Mouse (Mus musculus) embryonic facial prominence, embryonic 11.5 days (tissue): ENCODE measurements around the gene Ttc16. TPM values are rescaled to one million over a fixed set of nuclear protein-coding genes. Genes with fewer than 3 reads are reported as not detected.

ENCODE experiments used
- ATAC-seq: fragments of 200-750 bp; cut with Nextera tagmentation; replicated peaks from 2 replicates; pipeline ENCODE4 v1.8.0; 2017; ENCODE audit warnings: low read depth; ENCODE audit not compliant: insufficient number of reproducible peaks, low FRiP score, low TSS enrichment
- DNase-seq: peaks from one replicate; pipeline ENCODE4 v3.0.0-alpha.2; 2015; ENCODE audit warnings: low spot score
- H3K27ac ChIP-seq: fragments of 300-500 bp; sonication (generic); replicated peaks from 2 replicates; pipeline ENCODE4 v1.5.1; 2014; ENCODE audit warnings: mild to moderate bottlenecking, low read depth, low read length, control low read depth
- H3K27me3 ChIP-seq: fragments of 300-500 bp; sonication (generic); 2 replicates; pipeline ENCODE4 v1.6.1; 2014; ENCODE audit warnings: mild to moderate bottlenecking, low read length, moderate library complexity, mixed read lengths; ENCODE audit not compliant: control insufficient read depth, insufficient read depth
- H3K36me3 ChIP-seq: fragments of 300-500 bp; sonication (generic); replicated peaks from 2 replicates; pipeline ENCODE4 v1.6.1; 2014; ENCODE audit warnings: low read depth, mild to moderate bottlenecking, low read length, moderate library complexity, mixed read lengths; ENCODE audit not compliant: control insufficient read depth, insufficient read depth
- H3K4me1 ChIP-seq: fragments of 300-500 bp; sonication (generic); 2 replicates; pipeline ENCODE4 v1.6.1; 2014; ENCODE audit warnings: low read length, mixed read lengths; ENCODE audit not compliant: control insufficient read depth, insufficient read depth
- H3K4me2 ChIP-seq: fragments of 300-500 bp; sonication (generic); 2 replicates; pipeline ENCODE4 v1.6.1; 2014; ENCODE audit warnings: low read depth, mild to moderate bottlenecking, control low read depth, low read length, moderate library complexity
- H3K4me3 ChIP-seq: fragments of 300-500 bp; sonication (generic); 2 replicates; pipeline ENCODE4 v1.5.1; 2014; ENCODE audit warnings: low read depth, low read length, control low read depth
- H3K9ac ChIP-seq: fragments of 300-500 bp; sonication (generic); replicated peaks from 2 replicates; pipeline ENCODE4 v1.6.1; 2014; ENCODE audit warnings: mild to moderate bottlenecking, control low read depth, low read length
- H3K9me3 ChIP-seq: fragments of 300-500 bp; sonication (generic); replicated peaks from 2 replicates; pipeline ENCODE4 v1.6.1; 2016; ENCODE audit warnings: mild to moderate bottlenecking, low read length, inconsistent platforms, mixed read lengths; ENCODE audit not compliant: control insufficient read depth
- WGBS: fragments of 180-500 bp; shearing (Covaris S2); extraction: QIAGEN DNeasy Blood & Tissue Kit; methylation state at CpG from one replicate; pipeline ENCODE4 v1.1.7; 2014; 5-methylcytosine and 5-hydroxymethylcytosine counted together
- polyA plus RNA-seq: library from polyadenylated mRNA; unstranded; fragments of >200 nt; fragmentation: Nextera tagmentation; extraction: Ambion mirVana; gene quantifications from 2 replicates; pipeline ENCODE4 v1.2.1, GENCODE M21; 2014

Ttc16 gene
- 0.24 TPM in 1 of 2 replicates, not detected in the other for polyA plus RNA-seq

GRCm38 (mm10) chr2:32775359-32776074 is at the start of gene Ttc16, which contains the start of gene Ptrh1:
Ttc16 (minus strand) TSS chr2:32775633.
Ptrh1 (plus strand) TSS chr2:32775786.
- Histone ChIP-seq H3K4me3 (peak within 1 kb of the TSS; percentile 61), H3K9me3 (no peaks in the 10 kb centered on the region), H3K4me1 (no peaks in the 10 kb centered on the region; the same call in 1 of the 2 replicates), H3K27ac (no peak within 1 kb of the TSS), H3K27me3 (no peaks in the 10 kb centered on the region; the same call in 1 of the 2 replicates), H3K9ac (peak within 1 kb of the TSS; percentile 58), H3K4me2 (peak within 1 kb of the TSS; percentile 86), H3K36me3 (no peaks in the 10 kb centered on the region)
- DNase-seq (peak; percentile 98), ATAC-seq (peak; percentile 91)
- under 1% methylated on average over 46 of the region's 46 CpGs for WGBS

- Histone ChIP-seq H3K4me2 (no peak overlapping the region), H3K4me1 (peaks cover 4% of the 10 kb centered on the region), H3K9me3 (no peaks in the 10 kb centered on the region), H3K36me3 (no peaks in the 10 kb centered on the region), H3K27me3 (no peaks in the 10 kb centered on the region), H3K27ac (no peak overlapping the region), H3K4me3 (no peak overlapping the region), H3K9ac (no peak overlapping the region)
- ATAC-seq = no peak
- 88% methylated on average over 1 of the region's 1 CpGs for WGBS
- no peak for DNase-seq
Observed at GRCm38 (mm10) chr2:32824778-32825177, 49.3 kb upstream of the Ttc16 start.

- DNase-seq (no peak), ATAC-seq (no peak; the same call in 1 of the 2 replicates)
- Histone ChIP-seq H3K4me1 (peaks cover 4% of the 10 kb centered on the region), H3K27me3 (no peaks in the 10 kb centered on the region), H3K4me3 (no peak overlapping the region), H3K9ac (no peak overlapping the region), H3K36me3 (no peaks in the 10 kb centered on the region), H3K27ac (no peak overlapping the region), H3K9me3 (no peaks in the 10 kb centered on the region), H3K4me2 (no peak overlapping the region)
- WGBS = 40% methylated on average over 8 of the region's 8 CpGs
Observed at GRCm38 (mm10) chr2:32824181-32824580, 48.7 kb upstream of the Ttc16 start.

GRCm38 (mm10) chr2:32823579-32824154 is 48.2 kb upstream of the Ttc16 start:
- Histone ChIP-seq H3K27ac (no peak overlapping the region), H3K36me3 (no peaks in the 10 kb centered on the region), H3K9me3 (no peaks in the 10 kb centered on the region), H3K4me2 (no peak overlapping the region), H3K4me3 (no peak overlapping the region), H3K9ac (no peak overlapping the region), H3K27me3 (no peaks in the 10 kb centered on the region), H3K4me1 (peaks cover 4% of the 10 kb centered on the region)
- WGBS = 60% methylated on average over 8 of the region's 8 CpGs
- DNase-seq (no peak), ATAC-seq (no peak)

- Histone ChIP-seq H3K4me2 (no peak overlapping the region; the same call in 1 of the 2 replicates), H3K36me3 (no peaks in the 10 kb centered on the region), H3K27me3 (no peaks in the 10 kb centered on the region), H3K4me3 (no peak overlapping the region), H3K9me3 (no peaks in the 10 kb centered on the region), H3K4me1 (peaks cover 4% of the 10 kb centered on the region), H3K9ac (no peak overlapping the region), H3K27ac (no peak overlapping the region)
- DNase-seq (no peak), ATAC-seq (0 out of 2 replicates have a peak, but pooled peaks have one; percentile 58)
- 47% methylated on average over 11 of the region's 11 CpGs for WGBS
Observed at GRCm38 (mm10) chr2:32823153-32823552, 47.7 kb upstream of the Ttc16 start.

- no peak overlapping the region for H3K4me2 ChIP-seq
- H3K36me3 ChIP-seq = no peaks in the 10 kb centered on the region
- H3K27me3 ChIP-seq = no peaks in the 10 kb centered on the region
- DNase-seq (no peak), ATAC-seq (no peak)
- H3K9ac ChIP-seq = no peak overlapping the region
- no peak overlapping the region for H3K4me3 ChIP-seq
- peaks cover 4% of the 10 kb centered on the region for H3K4me1 ChIP-seq
- WGBS = 71% methylated on average over 6 of the region's 6 CpGs
- H3K27ac ChIP-seq = no peak overlapping the region
- H3K9me3 ChIP-seq = no peaks in the 10 kb centered on the region
Observed at GRCm38 (mm10) chr2:32822643-32823042, 47.2 kb upstream of the Ttc16 start.

GRCm38 (mm10) chr2:32821041-32821802 is 45.8 kb upstream of the Ttc16 start:
- no peak overlapping the region for H3K4me3 ChIP-seq
- ATAC-seq (no peak), DNase-seq (peak; percentile 50)
- no peaks in the 10 kb centered on the region for H3K36me3 ChIP-seq
- WGBS = 66% methylated on average over 11 of the region's 11 CpGs
- H3K4me1 ChIP-seq = peaks cover 4% of the 10 kb centered on the region
- H3K9me3 ChIP-seq = no peaks in the 10 kb centered on the region
- H3K9ac ChIP-seq = no peak overlapping the region
- H3K27me3 ChIP-seq = no peaks in the 10 kb centered on the region
- H3K27ac ChIP-seq = no peak overlapping the region
- no peak overlapping the region for H3K4me2 ChIP-seq
